Mouse (Mus musculus) testis, postnatal 10 days (tissue): Measurements from ENCODE around the gene Gsk3b.
"Not testable (repeated sequence)": the region's sequence is repeated elsewhere in the genome, so short reads cannot be mapped to it uniquely, and the experiment has no call there.

Experiments used
- DNase-seq: peaks from one replicate; pipeline ENCODE4 v3.0.0; 2021; ENCODE audit warnings: low spot score

Gsk3b gene

GRCm38 (mm10) chr16:38088629-38089446, at the start of gene Gsk3b:
Gsk3b (plus strand) TSS chr16:38089001.
- peak; percentile 99 for DNase-seq

- no peak for DNase-seq
Measured at GRCm38 (mm10) chr16:38042160-38042559, 46.6 kb upstream of the Gsk3b start.

GRCm38 (mm10) chr16:38044551-38044950, 44.2 kb upstream of the Gsk3b start:
- DNase-seq: peak; percentile 65

GRCm38 (mm10) chr16:38047781-38048558, 40.8 kb upstream of the Gsk3b start:
- no peak for DNase-seq

- DNase-seq: no peak
Measured at GRCm38 (mm10) chr16:38057898-38058297, 30.9 kb upstream of the Gsk3b start.

- no peak for DNase-seq
Measured at GRCm38 (mm10) chr16:38058836-38059235, 30.0 kb upstream of the Gsk3b start.

GRCm38 (mm10) chr16:38059631-38060030, 29.2 kb upstream of the Gsk3b start:
- no peak for DNase-seq

GRCm38 (mm10) chr16:38073859-38074631, 14.8 kb upstream of the Gsk3b start:
- not testable (repeated sequence) for DNase-seq

GRCm38 (mm10) chr16:38080201-38080600, 8.6 kb upstream of the Gsk3b start:
- DNase-seq: no peak

- DNase-seq: no peak
Measured at GRCm38 (mm10) chr16:38087231-38087630, 1.6 kb upstream of the Gsk3b start.

GRCm38 (mm10) chr16:38087645-38088125, 1.1 kb upstream of the Gsk3b start:
- DNase-seq: no peak

GRCm38 (mm10) chr16:38088126-38088628, 624 bp upstream of the Gsk3b start:
- DNase-seq: no peak

- DNase-seq: no peak
Measured at GRCm38 (mm10) chr16:38089447-38090170, 808 bp downstream of the Gsk3b start.

GRCm38 (mm10) chr16:38090341-38091005, 1.7 kb downstream of the Gsk3b start:
- DNase-seq: no peak

GRCm38 (mm10) chr16:38091041-38091440, 2.2 kb downstream of the Gsk3b start:
- DNase-seq: no peak

- no peak for DNase-seq
Measured at GRCm38 (mm10) chr16:38091706-38092105, 2.9 kb downstream of the Gsk3b start.

GRCm38 (mm10) chr16:38092598-38092997, 3.8 kb downstream of the Gsk3b start:
- no peak for DNase-seq

- DNase-seq: no peak
Measured at GRCm38 (mm10) chr16:38095181-38095851, 6.5 kb downstream of the Gsk3b start.

GRCm38 (mm10) chr16:38097521-38097920, 8.7 kb downstream of the Gsk3b start:
- no peak for DNase-seq

GRCm38 (mm10) chr16:38099325-38099724, 10.5 kb downstream of the Gsk3b start:
- DNase-seq: no peak
